Mouse (Mus musculus) CH12.LX (cell line): ENCODE measurements at regions not wholly inside any gene's neighbourhood (a gene's known extent, or its start where the extent isn't known, plus 50 kb on each side); places are given as distances from the start of the nearest gene placed in this dataset.

Experiments
- CHD2 ChIP-seq: IDR thresholded peaks from 2 replicates; pipeline ENCODE4 v1.6.1; 2011; ENCODE audit warnings: low read length, improper control_type of control experiment
- CTCF ChIP-seq, 2 experiments: IDR thresholded peaks in 1 of 2; conservative IDR thresholded peaks in 1 of 2; 2 replicates each; pipeline ENCODE4 v1.5.1; 2011 to 2012; ENCODE audit warnings: low read depth in 2 of 2, low read length in 2 of 2, improper control_type of control experiment in 1 of 2, inconsistent platforms in 1 of 2, mild to moderate bottlenecking in 1 of 2, moderate library complexity in 1 of 2
- ETS1 ChIP-seq: conservative IDR thresholded peaks from 2 replicates; pipeline ENCODE4 v1.6.1; 2012; ENCODE audit warnings: low read depth, mild to moderate bottlenecking, inconsistent platforms, low read length, improper control_type of control experiment, moderate library complexity
- HCFC1 ChIP-seq: IDR thresholded peaks from 2 replicates; pipeline ENCODE4 v1.6.1; 2012; ENCODE audit warnings: low read depth, mild to moderate bottlenecking, inconsistent platforms, low read length, improper control_type of control experiment
- MEF2A ChIP-seq: IDR thresholded peaks from 2 replicates; pipeline ENCODE4 v1.6.1; 2014; ENCODE audit warnings: low read depth, mild to moderate bottlenecking, inconsistent platforms, low read length, improper control_type of control experiment, borderline replicate concordance
- POLR2A ChIP-seq: IDR thresholded peaks from 2 replicates; pipeline ENCODE4 v1.6.1; 2011; ENCODE audit warnings: low read depth, mild to moderate bottlenecking, improper control_type of control experiment, low read length
- TCF12 ChIP-seq: IDR thresholded peaks from 2 replicates; pipeline ENCODE4 v1.6.1; 2014; ENCODE audit warnings: low read depth, mild to moderate bottlenecking, inconsistent platforms, low read length, improper control_type of control experiment
- USF1 ChIP-seq: IDR thresholded peaks from 2 replicates; pipeline ENCODE4 v1.6.1; 2014; ENCODE audit warnings: low read depth, mild to moderate bottlenecking, inconsistent platforms, low read length, improper control_type of control experiment
- ZMIZ1 ChIP-seq: IDR thresholded peaks from 2 replicates; pipeline ENCODE4 v1.6.1; 2012; ENCODE audit warnings: low read depth, mild to moderate bottlenecking, inconsistent platforms, low read length, improper control_type of control experiment

DNA sequence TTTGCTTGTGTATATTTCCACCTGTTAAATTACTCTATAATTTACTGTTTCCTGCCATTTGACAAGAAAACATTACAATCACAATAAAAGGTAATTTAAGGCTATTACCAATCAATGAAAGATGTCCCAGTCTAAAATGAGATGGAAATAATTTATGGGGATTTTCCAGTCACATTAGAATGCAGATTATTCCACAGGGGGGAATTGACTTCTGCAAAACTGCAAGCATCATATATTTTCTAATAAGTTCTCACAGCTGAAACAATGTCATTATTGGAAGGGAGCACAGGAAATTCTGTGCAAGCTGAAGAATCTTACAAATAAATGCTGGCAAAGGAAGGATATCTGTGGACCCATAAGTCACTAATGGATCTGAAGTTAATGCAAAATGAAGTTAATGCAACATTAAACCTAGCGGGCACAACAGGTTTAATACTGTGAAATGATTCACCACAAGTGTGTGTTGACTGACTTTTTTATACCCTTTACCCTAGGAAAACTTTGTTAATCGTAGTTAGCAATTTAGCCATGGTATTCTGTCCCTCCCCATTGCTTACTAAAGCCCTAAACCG is 749.7 kb downstream of the Gbe1 start:
- TF ChIP-seq MEF2A (no peak), CTCF (conservative IDR thresholded peaks at IDR 0.05 in 1 of 2, IDR thresholded peaks at IDR 0.05 in 1 of 2; ENCODE audit: low read depth in 2 of 2, low read length in 2 of 2) (no peak), ETS1 (no peak), TCF12 (no peak), USF1 (no peak), ZMIZ1 (no peak), CHD2 (no peak), POLR2A (no peak), HCFC1 (no peak)
